Mouse (Mus musculus) gastrocnemius, postnatal 10 days (tissue): ENCODE measurements at regions not wholly inside any gene's neighbourhood (a gene's known extent, or its start where the extent isn't known, plus 50 kb on each side); places are given as distances from the start of the nearest gene placed in this dataset.

Experiments
- DNase-seq: peaks from one replicate; pipeline ENCODE4 v3.0.0; 2021; ENCODE audit warnings: mixed read lengths

DNA sequence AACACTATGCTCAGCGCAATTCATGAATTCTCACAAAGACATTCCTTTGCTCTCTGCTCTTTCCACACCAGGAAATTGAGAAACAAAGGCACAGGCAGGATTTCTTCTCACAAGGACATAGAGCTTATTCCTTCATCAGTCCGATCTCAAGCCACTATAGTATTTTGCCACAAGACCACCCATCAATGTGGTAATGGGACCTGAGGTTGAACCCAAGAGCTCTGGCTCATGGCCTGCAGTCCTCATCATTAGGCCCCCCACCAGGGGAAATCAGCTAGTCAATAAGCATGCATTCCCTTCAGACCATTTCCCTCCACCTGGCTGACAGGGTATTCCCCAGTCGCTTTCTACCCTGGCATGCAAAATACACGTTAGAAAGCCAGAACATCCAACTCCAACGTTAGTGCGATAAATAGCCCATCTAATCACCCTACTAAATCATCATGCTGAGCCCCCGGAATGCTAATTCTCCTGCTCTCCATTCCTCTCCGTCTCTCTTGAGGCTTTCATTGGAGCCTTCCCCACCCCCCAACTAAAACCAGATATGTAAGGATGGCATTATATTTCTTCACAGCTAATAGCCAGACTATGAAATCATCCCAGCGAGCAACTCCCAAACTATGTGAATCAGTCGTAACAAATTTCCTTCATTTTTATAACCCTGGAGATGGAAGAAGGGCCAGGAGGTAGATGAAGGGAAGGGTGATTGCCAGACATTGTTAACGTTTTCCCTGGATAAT lies 586.2 kb downstream of the Ets1 start:
- no peak for DNase-seq

DNA sequence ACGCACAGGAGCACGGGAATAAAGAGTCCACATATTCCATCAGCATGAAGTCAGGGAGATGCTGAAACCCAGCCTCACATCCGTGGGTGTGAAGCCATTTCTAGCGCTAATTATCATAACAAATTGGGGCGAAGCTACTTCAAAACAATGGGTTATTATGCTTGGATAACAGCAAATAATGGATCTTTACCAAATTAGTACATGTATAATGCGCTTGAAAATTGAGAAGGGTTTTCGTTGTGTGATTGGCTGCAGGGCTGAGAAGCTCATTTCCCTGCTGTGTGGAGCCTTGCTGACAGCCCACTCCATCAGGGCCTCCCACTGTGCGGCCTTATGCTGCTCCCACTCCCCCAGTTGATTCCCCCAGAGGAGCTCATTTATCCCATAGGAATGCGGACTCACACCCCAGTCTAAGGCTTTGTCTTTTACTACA lies 597.7 kb downstream of the Ets1 start:
- no peak for DNase-seq

DNA sequence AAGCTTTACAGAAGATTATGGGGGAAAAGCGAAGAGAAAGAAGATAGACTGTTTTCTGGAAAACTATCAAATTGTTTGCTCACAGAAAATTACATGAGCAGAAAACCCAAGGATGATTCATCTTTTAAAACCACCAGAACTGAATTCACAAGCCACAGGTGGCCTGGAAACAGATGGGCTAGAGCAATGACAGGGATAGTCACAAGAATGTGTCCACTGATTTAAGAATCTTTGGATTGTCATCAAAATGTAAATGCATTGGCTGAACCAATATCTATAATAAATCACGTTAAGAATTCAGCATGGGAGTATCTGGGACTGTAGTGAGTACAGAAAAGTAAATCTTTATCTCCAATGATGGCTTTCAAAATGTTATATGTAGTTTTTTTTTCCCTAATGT lies 602.2 kb downstream of the Ets1 start:
- no peak for DNase-seq

- no peak for DNase-seq
Measured at GRCm38 (mm10) chr9:33238846-33239245, 602.8 kb downstream of the Ets1 start.

DNA sequence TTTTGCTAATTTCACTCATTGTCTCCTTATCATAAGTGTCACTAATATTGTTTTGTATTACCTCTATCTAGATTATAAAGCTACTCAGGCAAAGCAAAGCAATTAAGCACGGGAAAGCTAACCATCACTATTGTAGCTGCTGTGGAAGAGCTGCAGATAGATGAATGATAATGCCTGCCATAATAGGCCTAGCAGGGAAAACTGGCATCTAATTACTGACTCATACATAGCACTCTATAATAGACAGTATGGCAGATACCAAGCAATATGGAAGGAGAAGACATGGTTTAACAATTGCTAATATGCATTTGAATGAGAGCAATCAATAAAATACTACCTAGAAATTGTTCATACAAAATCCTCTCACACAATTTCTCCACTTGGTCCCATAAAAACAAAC lies 604.5 kb downstream of the Ets1 start:
- no peak for DNase-seq

- DNase-seq, result no peak
Measured at GRCm38 (mm10) chr9:33240914-33241635, 605.1 kb downstream of the Ets1 start.

GRCm38 (mm10) chr9:33246932-33247331 lies 610.9 kb downstream of the Ets1 start:
- DNase-seq, result peak; percentile 30

- DNase-seq, result no peak
Measured at GRCm38 (mm10) chr9:33258241-33258640, 622.2 kb downstream of the Ets1 start.

DNA sequence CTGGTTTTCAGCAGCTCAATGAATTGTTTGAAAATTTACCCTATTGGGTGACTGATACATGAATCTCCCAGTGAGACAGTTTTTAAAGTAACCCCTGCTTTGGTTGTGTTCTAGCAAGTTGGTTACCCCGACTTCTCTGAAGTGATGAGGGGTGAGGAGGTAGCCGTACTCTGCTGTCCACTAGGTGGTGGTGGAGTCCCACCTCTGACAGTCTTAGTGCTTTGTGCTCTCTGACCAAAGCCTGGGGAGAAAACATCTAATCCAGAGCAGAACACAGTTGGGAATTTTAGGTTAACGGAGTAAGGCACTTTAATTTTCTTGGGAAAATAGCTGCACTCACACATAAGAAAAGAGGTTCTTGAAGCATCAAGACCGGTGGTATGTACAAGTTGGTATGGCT lies 624.1 kb downstream of the Ets1 start:
- peak; percentile 32 for DNase-seq

DNA sequence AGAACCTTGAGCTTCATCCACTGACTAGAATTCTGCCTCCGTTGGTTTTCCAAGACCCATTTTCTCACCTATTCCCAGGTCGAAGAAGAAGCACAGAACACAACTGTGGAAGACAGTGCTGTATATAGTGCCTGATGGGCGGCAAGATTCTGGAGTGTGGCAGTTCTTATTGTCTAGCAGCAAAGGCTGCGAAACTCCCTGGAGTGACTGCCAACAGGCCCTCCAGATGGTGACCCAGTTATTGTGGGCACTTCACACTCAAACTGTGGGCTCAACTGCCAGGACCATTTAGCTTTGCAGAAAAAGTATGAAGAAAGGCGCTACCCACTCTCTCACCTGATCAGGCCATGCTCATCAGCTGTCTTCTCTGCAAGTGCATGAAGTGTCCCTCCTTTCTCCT lies 653.4 kb downstream of the Ets1 start:
- no peak for DNase-seq

DNA sequence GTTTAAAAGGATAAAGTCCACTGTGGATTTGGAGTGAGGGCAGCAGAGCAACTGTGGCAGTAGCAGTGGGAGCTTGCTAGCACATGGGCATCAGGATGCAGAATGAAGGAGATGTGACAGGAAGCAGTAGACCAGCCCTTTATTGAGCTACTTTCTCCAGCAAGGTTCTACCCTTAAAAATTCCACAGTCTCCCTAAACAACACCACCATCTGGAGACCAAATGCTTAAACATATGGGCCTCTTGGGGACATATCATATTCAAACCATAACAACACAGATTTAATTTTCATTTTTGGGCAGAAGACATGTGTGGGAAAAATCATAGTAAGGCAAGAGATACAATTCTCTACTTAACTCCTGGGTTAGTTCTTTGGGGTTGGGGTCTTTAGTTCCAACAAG lies 656.1 kb downstream of the Ets1 start:
- DNase-seq, result no peak

DNA sequence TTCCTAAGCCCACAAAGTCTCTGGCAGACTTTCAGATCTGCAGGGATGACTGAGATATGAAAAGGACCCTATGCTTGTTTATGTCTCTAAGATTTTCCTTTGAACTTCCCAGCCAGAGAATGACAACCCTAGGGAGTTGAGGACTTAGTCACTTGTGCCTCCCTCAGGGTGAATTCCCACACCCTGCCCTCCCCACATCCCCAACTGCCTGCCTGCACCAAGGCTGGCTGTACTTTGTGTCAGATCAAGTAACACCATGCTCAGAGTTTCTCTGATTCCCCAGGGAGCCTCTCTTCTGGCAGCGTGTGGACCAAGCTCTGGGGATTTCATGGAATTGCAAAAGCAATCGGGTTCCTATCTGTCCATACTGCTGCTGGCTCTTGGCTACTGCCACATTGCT lies 659.9 kb downstream of the Ets1 start:
- no peak for DNase-seq

DNA sequence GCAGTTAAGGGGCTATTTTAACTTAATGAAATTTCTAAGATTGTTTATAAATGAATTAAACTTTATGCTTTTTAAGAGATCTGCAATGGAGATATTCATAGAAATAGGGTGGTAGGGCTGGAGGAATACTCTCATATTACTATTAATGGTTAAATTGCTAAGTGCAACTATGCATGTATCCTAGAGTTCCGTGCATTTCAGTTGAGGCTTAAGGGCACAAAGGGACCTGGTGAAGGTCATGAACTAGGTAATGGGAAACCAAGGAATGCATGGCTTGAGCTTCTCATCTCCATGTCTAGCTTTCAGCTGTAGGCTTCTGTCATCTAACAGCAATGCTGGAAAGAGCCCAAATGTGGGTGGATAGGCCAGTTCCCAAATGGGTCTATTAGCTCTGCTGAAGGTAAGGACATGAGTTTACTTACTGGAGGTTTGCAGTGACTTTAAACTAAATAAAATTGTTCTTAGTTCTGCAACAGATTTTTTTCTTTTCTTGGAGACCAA lies 683.6 kb downstream of the Ets1 start:
- DNase-seq, result no peak

- DNase-seq, result no peak
Measured at GRCm38 (mm10) chr9:33327722-33328121, 691.7 kb downstream of the Ets1 start.

GRCm38 (mm10) chr9:33350258-33350657 lies 714.2 kb downstream of the Ets1 start:
- no peak for DNase-seq

- DNase-seq, result no peak
Measured at GRCm38 (mm10) chr9:33356621-33357020, 720.6 kb downstream of the Ets1 start.

- DNase-seq, result no peak
Measured at GRCm38 (mm10) chr9:33360966-33361365, 724.9 kb downstream of the Ets1 start.

- DNase-seq, result no peak
Measured at GRCm38 (mm10) chr9:33389170-33389569, 753.1 kb downstream of the Ets1 start.

- no peak for DNase-seq
Measured at GRCm38 (mm10) chr9:33404691-33405090, 768.7 kb downstream of the Ets1 start.

GRCm38 (mm10) chr9:33407517-33407916 lies 771.5 kb downstream of the Ets1 start:
- DNase-seq, result no peak

- DNase-seq, result no peak
Measured at GRCm38 (mm10) chr9:33423781-33424180, 787.8 kb downstream of the Ets1 start.

- DNase-seq, result no peak
Measured at GRCm38 (mm10) chr9:33436459-33436858, 800.4 kb downstream of the Ets1 start.

DNA sequence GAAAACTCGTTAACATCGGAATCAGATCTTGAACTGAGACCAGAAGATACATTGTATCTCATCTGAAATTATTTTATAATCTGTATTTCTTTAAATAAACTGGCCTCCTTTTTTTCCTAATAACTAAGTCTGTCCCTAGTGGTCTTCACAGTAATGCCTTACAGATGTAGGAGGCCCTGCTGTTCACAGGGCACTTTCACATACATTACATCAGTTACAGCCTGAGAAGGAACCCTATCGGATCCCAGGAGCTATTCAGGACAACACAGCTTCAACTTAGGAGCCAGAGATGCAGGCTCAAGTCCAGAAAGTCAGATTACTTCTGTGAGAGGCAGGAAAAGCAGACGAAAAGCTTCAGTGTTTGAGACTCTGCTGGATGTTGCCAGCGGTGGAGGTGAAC lies 806.2 kb downstream of the Ets1 start:
- no peak for DNase-seq

DNA sequence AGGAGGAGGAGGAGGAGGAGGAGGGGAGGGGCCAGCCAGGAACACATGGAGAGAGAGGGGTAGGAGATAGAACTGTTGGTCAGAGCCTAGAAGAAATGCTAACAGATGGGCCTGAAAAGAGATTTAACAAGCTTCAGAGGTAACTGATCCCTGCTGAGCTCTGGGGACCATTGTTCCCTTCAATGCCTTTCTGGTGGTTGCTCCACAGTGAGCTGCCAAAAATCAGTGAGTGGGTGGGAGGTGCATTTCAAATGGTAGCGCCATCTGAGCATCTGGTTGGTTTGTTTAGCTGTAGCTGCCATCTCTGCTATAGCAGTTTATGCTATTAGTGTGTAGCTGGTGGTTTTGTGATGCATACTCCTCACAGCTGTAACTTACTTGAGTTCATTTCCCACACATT lies 809.9 kb downstream of the Ets1 start:
- no peak for DNase-seq
